Mouse (Mus musculus) heart, embryonic 16.5 days (tissue): ENCODE results near the gene Olfr412. TPM values are rescaled to one million over a fixed set of nuclear protein-coding genes. Genes with fewer than 3 reads are reported as not detected.

ENCODE experiments used
- ATAC-seq: fragments of 200-750 bp; cut with Nextera tagmentation; replicated peaks from 2 replicates; pipeline ENCODE4 v1.8.0; 2017; ENCODE audit warnings: moderate number of reproducible peaks; ENCODE audit not compliant: insufficient read depth, low FRiP score; ENCODE audit errors: extremely low read depth
- H3K27ac ChIP-seq: fragments of 300-500 bp; sonication (generic); 2 replicates; pipeline ENCODE4 v1.5.1; 2014; ENCODE audit warnings: mild to moderate bottlenecking, low read length, control low read depth, moderate library complexity
- H3K27me3 ChIP-seq: fragments of 300-500 bp; sonication (generic); 2 replicates; pipeline ENCODE4 v1.6.1; 2014; ENCODE audit warnings: low read length, mixed read lengths; ENCODE audit not compliant: control insufficient read depth, insufficient read depth
- H3K36me3 ChIP-seq: fragments of 300-500 bp; sonication (generic); 2 replicates; pipeline ENCODE4 v1.6.1; 2014; ENCODE audit not compliant: control insufficient read depth, insufficient read depth
- H3K4me1 ChIP-seq: fragments of 300-500 bp; sonication (generic); 2 replicates; pipeline ENCODE4 v1.6.1; 2014; ENCODE audit warnings: low read length, mixed read lengths; ENCODE audit not compliant: control insufficient read depth, insufficient read depth
- H3K4me2 ChIP-seq: fragments of 300-500 bp; sonication (generic); 2 replicates; pipeline ENCODE4 v1.6.1; 2014; ENCODE audit warnings: low read depth, mild to moderate bottlenecking, control low read depth, low read length
- H3K4me3 ChIP-seq: fragments of 300-500 bp; sonication (generic); 2 replicates; pipeline ENCODE4 v1.5.1; 2014; ENCODE audit warnings: mild to moderate bottlenecking, control low read depth, low read length
- H3K9ac ChIP-seq: fragments of 300-500 bp; sonication (generic); 2 replicates; pipeline ENCODE4 v1.6.1; 2014; ENCODE audit warnings: low read length, control low read depth
- H3K9me3 ChIP-seq: fragments of 300-500 bp; sonication (generic); replicated peaks from 2 replicates; pipeline ENCODE4 v1.6.1; 2016; ENCODE audit warnings: low read length; ENCODE audit not compliant: control insufficient read depth
- WGBS: fragments of 180-500 bp; shearing (Covaris S2); extraction: QIAGEN DNeasy Blood & Tissue Kit; methylation state at CpG from one replicate; pipeline ENCODE4 v1.1.7; 2014; 5-methylcytosine and 5-hydroxymethylcytosine counted together
- polyA plus RNA-seq: library from polyadenylated mRNA; unstranded; fragments of >200 nt; fragmentation: Nextera tagmentation; extraction: Ambion mirVana; gene quantifications from 2 replicates; pipeline ENCODE4 v1.2.1, GENCODE M21; 2015

The Olfr412 gene
- not detected in 2 replicates for polyA plus RNA-seq

- no peak within 1 kb of the TSS for H3K4me2 ChIP-seq
- 0 out of 2 replicates have a peak, but pooled peaks cover 2% of the 10 kb centered on the region for H3K9me3 ChIP-seq
- 60% methylated on average over 1 of the region's 1 CpGs for WGBS
- no peak for ATAC-seq
- H3K36me3 ChIP-seq: no peaks in the 10 kb centered on the region
- H3K4me1 ChIP-seq: no peaks in the 10 kb centered on the region
- H3K4me3 ChIP-seq: no peak within 1 kb of the TSS
- H3K27me3 ChIP-seq: no peaks in the 10 kb centered on the region
- no peak within 1 kb of the TSS for H3K9ac ChIP-seq
- H3K27ac ChIP-seq: no peak within 1 kb of the TSS
Measured at GRCm38 (mm10) chr11:74361769-74362168, at the start of gene Olfr412. TSS of gene Olfr412 (plus strand) at chr11:74362069.

DNA sequence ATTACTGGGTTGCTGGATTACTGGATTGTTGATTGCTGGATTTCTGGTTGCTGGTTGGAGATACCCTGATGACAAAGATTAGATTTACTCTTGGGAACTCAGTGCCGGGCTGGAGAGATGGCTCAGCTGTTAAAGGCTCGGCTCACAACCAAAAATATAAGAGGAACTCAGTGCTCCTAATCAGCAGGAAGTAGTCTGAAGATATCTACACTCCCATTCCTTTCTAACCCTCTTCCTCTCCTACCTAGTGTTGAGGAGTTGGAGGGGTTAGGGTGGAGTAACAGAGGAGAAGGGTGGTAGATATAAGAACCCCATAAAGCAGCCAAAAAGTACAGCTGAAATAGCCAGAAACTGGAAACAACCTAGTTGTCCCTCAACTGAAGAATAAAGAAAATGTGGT, 35.8 kb upstream of the Olfr412 start:
- H3K4me1 ChIP-seq: no peaks in the 10 kb centered on the region
- WGBS: 48% methylated on average over 2 of the region's 2 CpGs
- no peak overlapping the region for H3K4me3 ChIP-seq
- H3K9me3 ChIP-seq: no peaks in the 10 kb centered on the region
- H3K27me3 ChIP-seq: no peaks in the 10 kb centered on the region
- H3K27ac ChIP-seq: no peak overlapping the region
- ATAC-seq: no peak
- no peaks in the 10 kb centered on the region for H3K36me3 ChIP-seq
- no peak overlapping the region for H3K9ac ChIP-seq
- H3K4me2 ChIP-seq: no peak overlapping the region

GRCm38 (mm10) chr11:74328781-74329180, 33.1 kb upstream of the Olfr412 start:
- Histone ChIP-seq H3K4me3 (no peak overlapping the region), H3K4me2 (no peak overlapping the region), H3K27me3 (no peaks in the 10 kb centered on the region), H3K9me3 (no peaks in the 10 kb centered on the region), H3K36me3 (no peaks in the 10 kb centered on the region), H3K27ac (no peak overlapping the region), H3K4me1 (no peaks in the 10 kb centered on the region), H3K9ac (no peak overlapping the region)
- ATAC-seq: no peak

DNA sequence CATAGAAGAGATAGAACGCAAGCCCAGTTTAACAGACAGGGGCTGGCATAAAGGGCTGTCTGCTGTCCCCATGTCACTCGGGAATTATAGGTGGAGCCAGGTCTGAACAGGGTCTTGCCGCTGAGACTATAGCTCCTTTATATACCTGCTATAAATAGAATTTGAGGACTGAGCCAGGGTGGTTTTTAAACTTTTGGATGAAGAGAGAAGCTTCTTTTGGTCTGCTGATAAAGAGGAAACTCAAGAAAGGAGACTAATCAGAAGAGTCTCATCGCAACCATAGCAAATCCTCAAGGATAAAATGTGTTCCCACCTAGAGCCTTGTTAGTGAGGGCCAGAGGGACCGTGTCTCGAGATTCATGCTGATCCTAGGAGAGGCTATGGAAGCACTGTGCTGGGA, 23.9 kb upstream of the Olfr412 start, which contains the start of gene Olfr410:
Olfr410 (minus strand) TSS at position 101 of the 400 bp plus-strand sequence.
- 70% methylated on average over 6 of the region's 6 CpGs for WGBS
- H3K9ac ChIP-seq: no peak within 1 kb of the TSS

GRCm38 (mm10) chr11:74352550-74352949, 9.3 kb upstream of the Olfr412 start, which contains the start of gene Olfr411:
TSS of gene Olfr411 (minus strand) at chr11:74352650.
- Histone ChIP-seq H3K36me3 (no peaks in the 10 kb centered on the region), H3K9ac (no peak within 1 kb of the TSS), H3K4me1 (no peaks in the 10 kb centered on the region), H3K27me3 (no peaks in the 10 kb centered on the region), H3K4me2 (no peak within 1 kb of the TSS), H3K27ac (no peak within 1 kb of the TSS), H3K9me3 (no peaks in the 10 kb centered on the region), H3K4me3 (no peak within 1 kb of the TSS)
- WGBS: 84% methylated on average over 3 of the region's 3 CpGs
- no peak for ATAC-seq

More for the DNA sequence above, 23.9 kb upstream of the Olfr412 start, which contains the start of gene Olfr410:
- Histone ChIP-seq H3K36me3 (no peaks in the 10 kb centered on the region), H3K4me3 (no peak within 1 kb of the TSS), H3K9me3 (no peaks in the 10 kb centered on the region), H3K4me2 (no peak within 1 kb of the TSS), H3K27ac (no peak within 1 kb of the TSS), H3K4me1 (no peaks in the 10 kb centered on the region), H3K27me3 (no peaks in the 10 kb centered on the region)
- no peak for ATAC-seq

- ATAC-seq: no peak; the same call in 1 of the 2 replicates
- H3K27ac ChIP-seq: no peak overlapping the region
- no peak overlapping the region for H3K9ac ChIP-seq
- 14% methylated on average over 22 of the region's 22 CpGs for whole genome bisulfite sequencing
- no peak overlapping the region for H3K4me2 ChIP-seq
- peaks cover 5% of the 10 kb centered on the region; the same call in 1 of the 2 replicates for H3K27me3 ChIP-seq
- H3K4me3 ChIP-seq: no peak overlapping the region
- no peaks in the 10 kb centered on the region for H3K4me1 ChIP-seq
- no peaks in the 10 kb centered on the region for H3K36me3 ChIP-seq
- no peaks in the 10 kb centered on the region for H3K9me3 ChIP-seq
Measured at GRCm38 (mm10) chr11:74371393-74372100, 9.7 kb downstream of the Olfr412 start.

DNA sequence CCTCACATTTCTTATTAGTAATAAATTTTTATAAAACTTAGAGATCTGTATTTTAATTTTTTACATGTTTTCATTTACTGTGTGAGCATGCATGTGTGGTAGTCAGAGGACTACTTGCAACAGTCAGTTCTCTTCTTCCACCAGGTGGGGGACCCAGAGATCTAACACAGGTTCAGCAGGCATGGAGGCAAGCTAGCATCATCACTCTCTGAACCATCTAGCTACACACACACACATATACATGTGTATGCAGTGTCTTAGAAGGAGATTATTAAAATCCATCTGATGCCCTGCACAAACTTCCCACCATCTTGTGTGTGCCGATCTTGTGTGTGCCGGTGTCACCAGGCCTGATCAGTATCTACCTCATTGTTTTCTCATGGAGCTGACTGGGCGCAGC, 15.0 kb downstream of the Olfr412 start:
- no peak for ATAC-seq

GRCm38 (mm10) chr11:74379166-74379873, 17.5 kb downstream of the Olfr412 start:
- WGBS: 52% methylated on average over 4 of the region's 4 CpGs
- no peak for ATAC-seq

More for the DNA sequence above, 15.0 kb downstream of the Olfr412 start:
- Histone ChIP-seq H3K27me3 (no peaks in the 10 kb centered on the region; the same call in 1 of the 2 replicates), H3K4me2 (no peak overlapping the region), H3K27ac (no peak overlapping the region), H3K9me3 (no peaks in the 10 kb centered on the region), H3K9ac (no peak overlapping the region), H3K4me3 (no peak overlapping the region), H3K36me3 (no peaks in the 10 kb centered on the region), H3K4me1 (no peaks in the 10 kb centered on the region)
- WGBS: 78% methylated on average over 3 of the region's 3 CpGs

GRCm38 (mm10) chr11:74385674-74386073, 23.8 kb downstream of the Olfr412 start:
- H3K27ac ChIP-seq: no peak overlapping the region
- H3K4me3 ChIP-seq: no peak overlapping the region
- no peaks in the 10 kb centered on the region for H3K27me3 ChIP-seq
- no peak for ATAC-seq
- peaks cover 9% of the 10 kb centered on the region for H3K4me1 ChIP-seq
- no peak overlapping the region for H3K9ac ChIP-seq
- H3K4me2 ChIP-seq: no peak overlapping the region
- no peaks in the 10 kb centered on the region for H3K36me3 ChIP-seq
- H3K9me3 ChIP-seq: no peaks in the 10 kb centered on the region
- WGBS: 56% methylated on average over 9 of the region's 9 CpGs

More at GRCm38 (mm10) chr11:74379166-74379873, 17.5 kb downstream of the Olfr412 start:
- Histone ChIP-seq H3K36me3 (no peaks in the 10 kb centered on the region), H3K9ac (no peak overlapping the region), H3K27me3 (no peaks in the 10 kb centered on the region; the same call in 1 of the 2 replicates), H3K4me2 (no peak overlapping the region), H3K27ac (no peak overlapping the region), H3K4me1 (no peaks in the 10 kb centered on the region), H3K4me3 (no peak overlapping the region), H3K9me3 (no peaks in the 10 kb centered on the region)
